Mouse (Mus musculus) stomach, embryonic 16.5 days (tissue): ENCODE results near the gene Hipk1. TPM values are rescaled to one million over a fixed set of nuclear protein-coding genes. Genes with fewer than 3 reads are reported as not detected.

Experiments used
- ATAC-seq: fragments of 200-750 bp; cut with Nextera tagmentation; 2 replicates; pipeline ENCODE4 v1.8.0; 2017; ENCODE audit warnings: moderate number of reproducible peaks, moderate TSS enrichment; ENCODE audit not compliant: insufficient read depth, low FRiP score
- H3K27ac ChIP-seq: fragments of 300-500 bp; sonication (generic); 2 replicates; pipeline ENCODE4 v1.5.1; 2014; ENCODE audit warnings: low read length
- H3K27me3 ChIP-seq: fragments of 300-500 bp; sonication (generic); 2 replicates; pipeline ENCODE4 v1.6.1; 2014; ENCODE audit warnings: low read length, control low read depth, mixed read lengths; ENCODE audit not compliant: control insufficient read depth, insufficient read depth
- H3K36me3 ChIP-seq: fragments of 300-500 bp; sonication (generic); 2 replicates; pipeline ENCODE4 v1.6.1; 2014; ENCODE audit warnings: low read length; ENCODE audit not compliant: control insufficient read depth, insufficient read depth
- H3K4me1 ChIP-seq: fragments of 300-500 bp; sonication (generic); 2 replicates; pipeline ENCODE4 v1.6.1; 2014; ENCODE audit warnings: low read length, control low read depth, mixed read lengths; ENCODE audit not compliant: control insufficient read depth, insufficient read depth
- H3K4me2 ChIP-seq: fragments of 300-500 bp; sonication (generic); 2 replicates; pipeline ENCODE4 v1.6.1; 2014; ENCODE audit warnings: low read depth, low read length, mixed read lengths
- H3K4me3 ChIP-seq: fragments of 300-500 bp; sonication (generic); replicated peaks from 2 replicates; pipeline ENCODE4 v1.5.1; 2014; ENCODE audit warnings: mild to moderate bottlenecking, low read length
- H3K9ac ChIP-seq: fragments of 300-500 bp; sonication (generic); 2 replicates; pipeline ENCODE4 v1.6.1; 2014; ENCODE audit warnings: low read length
- H3K9me3 ChIP-seq: fragments of 300-500 bp; sonication (generic); replicated peaks from 2 replicates; pipeline ENCODE4 v1.6.1; 2016; ENCODE audit warnings: low read length, control low read depth; ENCODE audit not compliant: control insufficient read depth
- WGBS: fragments of 180-500 bp; shearing (Covaris S2); extraction: QIAGEN DNeasy Blood & Tissue Kit; methylation state at CpG from one replicate; pipeline ENCODE4 v1.1.7; 2014; 5-methylcytosine and 5-hydroxymethylcytosine counted together
- polyA plus RNA-seq: library from polyadenylated mRNA; unstranded; fragments of >200 nt; fragmentation: Nextera tagmentation; extraction: Ambion mirVana; gene quantifications from 2 replicates; pipeline ENCODE4 v1.2.1, GENCODE M21; 2015

Gene Hipk1
- polyA plus RNA-seq, 1 experiment from 2014 or later = 10.9 TPM

DNA sequence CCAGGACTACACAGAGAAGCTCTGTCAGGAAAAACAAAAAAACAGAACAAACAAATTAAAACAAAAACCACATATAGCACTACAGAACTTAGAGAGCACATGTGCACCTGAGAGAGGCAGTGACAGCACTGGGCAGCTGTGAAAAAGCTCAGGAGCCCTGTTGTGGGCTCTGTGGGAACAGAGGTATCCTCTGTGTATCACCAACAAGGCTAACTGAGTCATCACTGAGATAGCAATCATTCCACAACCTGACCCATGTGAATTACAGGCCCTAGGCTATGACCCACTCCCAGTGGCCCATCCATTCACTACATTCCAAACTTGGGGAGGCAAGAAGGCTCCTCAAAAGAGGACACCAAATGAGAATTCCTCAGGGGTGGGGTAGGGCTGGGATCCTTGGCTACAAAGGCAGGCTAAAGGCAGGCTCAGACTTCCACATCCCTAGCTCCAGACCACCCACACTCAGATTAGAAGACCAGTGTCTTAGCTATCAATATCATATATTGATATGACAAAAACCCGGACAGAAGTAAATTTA, 94.9 kb downstream of the Hipk1 start:
- no peak overlapping the region for H3K4me2 ChIP-seq
- 85% methylated on average over 1 of the region's 1 CpGs for WGBS
- ATAC-seq = no peak

DNA sequence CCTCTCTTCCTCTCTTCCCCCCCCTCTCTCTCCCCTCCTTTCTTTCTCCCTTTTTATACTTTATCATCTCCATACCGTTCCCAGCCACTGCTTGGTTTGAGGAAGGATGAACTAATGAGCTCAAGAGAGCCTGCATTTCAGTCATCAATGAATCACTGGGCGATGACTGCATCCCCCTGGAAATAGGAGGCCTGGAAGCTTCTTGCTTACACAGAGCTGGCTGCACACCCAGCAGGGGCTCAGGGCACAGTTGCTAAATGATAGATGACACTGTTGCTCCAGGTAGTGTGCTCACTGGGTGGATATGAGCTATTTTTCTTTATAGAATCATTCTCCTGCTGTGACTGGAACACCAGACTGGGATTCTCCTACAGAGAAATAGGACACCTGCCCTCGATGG, 95.8 kb downstream of the Hipk1 start:
- Histone ChIP-seq H3K27ac (no peak overlapping the region), H3K9me3 (no peaks in the 10 kb centered on the region), H3K36me3 (no peaks in the 10 kb centered on the region), H3K27me3 (no peaks in the 10 kb centered on the region), H3K9ac (no peak overlapping the region), H3K4me3 (no peak overlapping the region), H3K4me1 (no peaks in the 10 kb centered on the region), H3K4me2 (no peak overlapping the region)
- no peak for ATAC-seq
- 43% methylated on average over 3 of the region's 3 CpGs for WGBS

More for the DNA sequence above, 94.9 kb downstream of the Hipk1 start:
- Histone ChIP-seq H3K9ac (no peak overlapping the region), H3K36me3 (no peaks in the 10 kb centered on the region), H3K27me3 (no peaks in the 10 kb centered on the region), H3K4me1 (no peaks in the 10 kb centered on the region), H3K4me3 (no peak overlapping the region), H3K27ac (no peak overlapping the region), H3K9me3 (no peaks in the 10 kb centered on the region)

DNA sequence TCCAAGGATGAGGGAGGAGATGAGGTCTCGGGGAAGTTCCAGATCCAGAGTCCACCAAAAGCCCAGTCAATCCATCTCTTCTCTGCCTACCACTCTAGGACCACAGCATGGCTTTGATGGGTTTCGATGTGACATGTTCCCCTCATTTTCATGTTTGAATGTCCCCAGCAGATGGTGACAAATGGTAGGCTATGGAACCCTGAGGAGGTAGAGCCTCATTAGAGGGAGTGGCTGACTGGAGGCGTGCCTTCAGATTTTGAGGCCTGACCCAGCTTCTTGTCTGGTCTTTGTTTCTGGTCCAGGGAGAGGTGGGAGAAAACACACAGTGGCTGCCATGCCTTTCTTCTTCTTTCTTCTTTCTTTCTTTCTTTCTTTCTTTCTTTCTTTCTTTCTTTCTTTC, 100.9 kb downstream of the Hipk1 start:
- Histone ChIP-seq H3K27ac (no peak overlapping the region), H3K27me3 (no peaks in the 10 kb centered on the region), H3K36me3 (no peaks in the 10 kb centered on the region), H3K4me1 (no peaks in the 10 kb centered on the region), H3K4me3 (no peak overlapping the region), H3K9ac (no peak overlapping the region), H3K9me3 (no peaks in the 10 kb centered on the region), H3K4me2 (no peak overlapping the region)
- no peak for ATAC-seq
- 81% methylated on average over 3 of the region's 3 CpGs for WGBS

Other genes with a start within 250 kb of the Hipk1 start
- gene Syt6, start 216.3 kb downstream of the Hipk1 start, polyA plus RNA-seq = 1.7 and 1.9 TPM in 2 replicates
- 0.12 and 0.37 TPM in 2 replicates for gene Atg4a-ps, start 145.5 kb downstream of the Hipk1 start, polyA plus RNA-seq
- gene Olfml3, start 53.6 kb downstream of the Hipk1 start, polyA plus RNA-seq = 51.8 and 57.3 TPM in 2 replicates
- not detected in 2 replicates for gene Gm10964, start 52.2 kb downstream of the Hipk1 start, polyA plus RNA-seq
- gene Dclre1b, start 17.9 kb upstream of the Hipk1 start, polyA plus RNA-seq = 17.6 and 20.0 TPM in 2 replicates
- gene Ap4b1, start 18.0 kb upstream of the Hipk1 start, polyA plus RNA-seq = 20.1 and 22.0 TPM in 2 replicates
- gene Gm43064, start 18.0 kb upstream of the Hipk1 start, polyA plus RNA-seq = 1.1 TPM in 1 of 2 replicates, not detected in the other
- gene Bcl2l15, start 41.0 kb upstream of the Hipk1 start, polyA plus RNA-seq = 0.70 and 1.3 TPM in 2 replicates
- gene Ptpn22, start 68.2 kb upstream of the Hipk1 start, polyA plus RNA-seq = 2.8 and 3.2 TPM in 2 replicates
- gene Rsbn1, start 122.6 kb upstream of the Hipk1 start, polyA plus RNA-seq = 6.3 and 7.3 TPM in 2 replicates
- 17.3 and 17.9 TPM in 2 replicates for gene Phtf1, start 176.5 kb upstream of the Hipk1 start, polyA plus RNA-seq